In genomic region chr3:121490941-121491340, GRCm38 (mm10) we compare ENCODE assay signal across 15 mouse cellular contexts. TPM values are rescaled to one million over a fixed set of nuclear protein-coding genes. Genes with fewer than 3 reads are reported as not detected.
A peak's percentile ranks its signal among the peaks of the same experiment; 100 is the strongest.
DNase-seq lines count a peak whose midpoint lies in the region; ATAC-seq and TF ChIP-seq lines count a peak whose summit lies in the region.
"Had no signal": no experiment of that assay in that cellular context is flagged by ENCODE, and none has a peak within 500 bp of the region (broad histone marks: within the 10 kb centered on the region; RNA-seq: fewer than 3 reads in every experiment).

No protein-coding gene starts in this region.

- peak; percentile 40 for DNase-seq in embryo, embryonic 10.5 days (ENCODE audit: low spot score)
- no peak for DNase-seq in embryo, embryonic 11 days
- no peak for DNase-seq in kidney, postnatal 25 days
- DNase-seq in NIH3T3 (ENCODE audit: low read depth), result peak; percentile 34
- DNase-seq in urinary bladder, adult 18-20 months (ENCODE audit: low spot score in 2 of 2), result no peak
- DNase-seq in spleen, adult 12 weeks (ENCODE audit: low spot score), result no peak
- DNase-seq: gastrocnemius, postnatal 25 days; heart, postnatal 14 days; layer of hippocampus, postnatal 36 days had no signal

- no peak overlapping the region for H3K9ac ChIP-seq in kidney, embryonic 16.5 days (replicated peaks; ENCODE audit: low read length)
- H3K9ac ChIP-seq: lung, embryonic 15.5 days had no signal

- no peaks in the 10 kb centered on the region for H3K9me3 ChIP-seq in kidney, embryonic 16.5 days (ENCODE audit: low read length)
- H3K9me3 ChIP-seq: lung, embryonic 15.5 days had no signal

- H3K4me1 ChIP-seq in kidney, embryonic 16.5 days (ENCODE audit: insufficient read depth, low read length), result peaks cover 9% of the 10 kb centered on the region
- H3K4me1 ChIP-seq in embryonic fibroblast, embryonic 13.5 days (ENCODE audit: control insufficient read depth, insufficient read depth, low read length), result peaks cover 7% of the 10 kb centered on the region

- no peak for TF ChIP-seq POLR2A in embryonic fibroblast, embryonic 13.5 days (IDR thresholded peaks at IDR 0.05; ENCODE audit: low read depth, low read length)

- WGBS in kidney, embryonic 16.5 days, result 34% methylated on average over 5 of the region's 5 CpGs

- H3K4me3 ChIP-seq in kidney, embryonic 16.5 days (ENCODE audit: low read length), result no peak overlapping the region
- no peak overlapping the region for H3K4me3 ChIP-seq in embryonic fibroblast, embryonic 13.5 days (ENCODE audit: insufficient read depth, low read length)
- H3K4me3 ChIP-seq: lung, embryonic 15.5 days had no signal

- no peaks in the 10 kb centered on the region for H3K36me3 ChIP-seq in kidney, embryonic 16.5 days (ENCODE audit: insufficient read depth, low read length)
- H3K36me3 ChIP-seq: lung, embryonic 15.5 days had no signal

- H3K4me2 ChIP-seq in kidney, embryonic 16.5 days (replicated peaks; ENCODE audit: low read depth, low read length), result no peak overlapping the region
- H3K4me2 ChIP-seq: lung, embryonic 15.5 days had no signal

- H3K27me3 ChIP-seq in kidney, embryonic 16.5 days (ENCODE audit: insufficient read depth, low read length), result no peaks in the 10 kb centered on the region
- H3K27me3 ChIP-seq: lung, embryonic 15.5 days had no signal

- H3K27ac ChIP-seq in kidney, embryonic 16.5 days (ENCODE audit: low read length), result peak overlapping the region; percentile 25; the same call in 1 of the 2 replicates
- H3K27ac ChIP-seq in embryonic fibroblast, embryonic 13.5 days (ENCODE audit: insufficient read depth, low read length), result peak overlapping the region; percentile 92
- H3K27ac ChIP-seq: lung, embryonic 15.5 days had no signal

- TF ChIP-seq CTCF in embryonic fibroblast, embryonic 13.5 days (IDR thresholded peaks at IDR 0.05; ENCODE audit: borderline replicate concordance, insufficient read depth, low read length), result no peak

- ATAC-seq in kidney, embryonic 16.5 days (ENCODE audit: low FRiP score, low TSS enrichment), result no peak
- ATAC-seq: activated CD4-positive, CD25-positive, alpha-beta regulatory T cell, adult 4 months; intestine, postnatal 0 days; midbrain, embryonic 16.5 days had no signal

RNA-seq across cellular contexts. Expression of gene Slc44a3, which starts 41.3 kb away (rescaled TPM):
- 13.2 and 13.5 TPM in 2 replicates for polyA plus RNA-seq in kidney, embryonic 16.5 days (2015; fragmentation: Nextera tagmentation; extraction: Ambion mirVana)
- polyA plus RNA-seq in embryonic fibroblast, embryonic 13.5 days (2011; ENCODE audit: insufficient read length, low read depth, missing spikeins), result 0.70 TPM in 1 of 2 replicates, not detected in the other
- polyA plus RNA-seq: activated CD4-positive, CD25-positive, alpha-beta regulatory T cell, adult 4 months had no signal

Comparison
In these comparisons a context has a peak if more than half of its experiments do, and no peak if none do; other contexts are left out.
1. DNase-seq: peak in embryo, embryonic 10.5 days (single experiment) and NIH3T3 (single experiment); none in embryo, embryonic 11 days (single experiment), kidney, postnatal 25 days (0 of 2), urinary bladder, adult 18-20 months (0 of 2) and spleen, adult 12 weeks (single experiment).